Mouse (Mus musculus): Measurements from ENCODE around the gene Arrb1. TPM values are rescaled to one million over a fixed set of nuclear protein-coding genes. Genes with fewer than 3 reads are reported as not detected.
"Not testable (repeated sequence)": the region's sequence is repeated elsewhere in the genome, so short reads cannot be mapped to it uniquely, and the experiment has no call there.

Gene Arrb1
- polyA plus RNA-seq (2012; ENCODE audit: insufficient read depth, low replicate concordance): 11.2 and 43.4 TPM in 2 replicates

DNA sequence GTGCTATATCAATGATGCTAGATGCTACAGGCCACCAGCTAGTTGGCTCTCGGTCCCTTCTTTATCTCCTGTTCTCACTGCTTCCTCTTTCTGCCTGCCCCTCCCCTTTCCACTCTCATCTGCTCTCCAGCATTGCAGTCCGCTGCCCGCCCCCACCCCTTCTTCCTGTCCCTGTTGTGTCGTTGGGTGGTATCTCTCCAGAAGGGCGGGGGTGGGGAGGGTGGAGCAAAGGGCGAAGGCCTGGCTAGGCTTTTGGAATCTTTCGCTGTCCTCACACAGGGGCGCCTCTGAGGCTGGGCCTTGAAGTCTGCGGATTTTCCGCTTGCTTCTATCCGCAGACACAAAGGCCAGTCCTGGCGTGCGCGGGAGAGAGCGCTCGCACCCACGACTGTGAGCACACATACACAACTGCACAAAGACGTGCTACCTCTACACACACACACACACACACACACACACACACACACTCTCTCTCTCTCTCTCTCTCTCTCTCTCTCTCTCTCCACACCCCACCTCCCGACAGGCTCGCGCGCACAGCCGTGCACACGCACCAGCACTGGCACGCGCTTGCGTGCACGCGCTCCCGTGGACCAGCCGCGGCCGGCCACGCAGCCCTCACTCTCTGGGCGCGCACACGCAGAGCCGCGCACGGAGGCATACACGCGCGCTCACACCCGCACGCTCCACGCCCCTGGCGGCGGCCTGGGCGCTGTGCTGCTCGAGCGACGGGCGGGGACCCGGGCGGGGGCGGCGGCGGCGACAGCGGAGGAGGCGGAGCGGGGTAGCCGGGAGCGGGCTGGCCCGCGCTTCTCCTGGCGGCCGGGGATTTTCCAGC, at the start of gene Arrb1:
Gene Arrb1 (plus strand): TSS at position 566 of the 835 bp plus-strand sequence.
- Histone ChIP-seq H3K36me3 (replicated peaks; ENCODE audit: low read length) (peaks cover 39% of the 10 kb centered on the region), H3K4me3 (replicated peaks) (peak within 1 kb of the TSS; percentile 93), H3K9me3 (no peaks in the 10 kb centered on the region), H3K4me1 (peaks cover 94% of the 10 kb centered on the region), H3K27me3 (replicated peaks) (no peaks in the 10 kb centered on the region)
- TF ChIP-seq FLI1 (IDR thresholded peaks at IDR 0.05; ENCODE audit: low read length) (no peak), GATA1 (IDR thresholded peaks at IDR 0.05; ENCODE audit: borderline replicate concordance, low read length) (peak; percentile 65; the same call in 2 of the 3 replicates)

DNA sequence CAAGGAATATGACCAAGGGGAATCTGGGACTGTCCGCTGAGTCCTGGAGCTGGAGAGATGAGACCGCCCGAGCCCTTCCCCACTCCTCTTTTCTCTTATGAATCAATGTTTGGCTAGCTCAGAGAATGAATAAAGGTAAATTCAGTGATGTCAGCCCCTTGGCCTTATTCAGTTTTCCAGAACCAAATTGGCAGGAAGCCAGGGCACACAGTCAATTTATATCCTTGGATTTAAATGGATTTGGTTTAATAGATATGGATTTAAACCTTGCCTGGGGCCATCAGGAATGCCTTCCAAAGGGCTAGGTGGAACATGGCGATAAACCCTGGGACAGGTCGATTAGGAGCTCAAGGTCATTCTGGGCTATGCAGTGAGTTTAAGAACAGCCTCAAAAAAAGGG, 45.6 kb upstream of the Arrb1 start:
- Histone ChIP-seq H3K4me1 (no peaks in the 10 kb centered on the region; the same call in 1 of the 2 replicates), H3K27me3 (replicated peaks) (peaks cover 9% of the 10 kb centered on the region), H3K9me3 (no peaks in the 10 kb centered on the region), H3K36me3 (replicated peaks; ENCODE audit: low read length) (no peaks in the 10 kb centered on the region), H3K4me3 (replicated peaks) (no peak overlapping the region)
- TF ChIP-seq FLI1 (IDR thresholded peaks at IDR 0.05; ENCODE audit: low read length) (no peak), GATA1 (IDR thresholded peaks at IDR 0.05; ENCODE audit: borderline replicate concordance, low read length) (no peak)

DNA sequence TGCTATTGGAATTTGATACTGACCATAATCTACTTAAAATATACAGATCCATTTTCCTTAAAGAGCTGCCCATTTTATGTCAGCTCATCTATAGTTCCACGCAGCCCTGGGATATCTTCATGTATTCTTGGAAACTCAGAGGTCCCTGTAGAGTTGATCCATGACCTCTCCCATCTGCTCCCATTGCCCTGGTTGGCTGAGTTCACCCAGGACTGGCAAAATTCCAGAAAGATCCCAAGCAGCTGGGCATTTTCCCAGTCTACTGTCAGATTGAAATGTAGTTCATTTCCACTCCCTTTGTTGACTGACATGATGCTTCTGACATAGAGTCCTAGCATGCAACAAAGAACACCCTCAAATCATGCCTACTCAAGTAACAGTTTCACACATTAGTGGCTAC, 36.1 kb upstream of the Arrb1 start:
- Histone ChIP-seq H3K9me3 (no peaks in the 10 kb centered on the region), H3K36me3 (replicated peaks; ENCODE audit: low read length) (no peaks in the 10 kb centered on the region), H3K4me3 (replicated peaks) (no peak overlapping the region), H3K4me1 (peaks cover 13% of the 10 kb centered on the region), H3K27me3 (replicated peaks) (peaks cover 30% of the 10 kb centered on the region)
- TF ChIP-seq GATA1 (IDR thresholded peaks at IDR 0.05; ENCODE audit: borderline replicate concordance, low read length) (no peak), FLI1 (IDR thresholded peaks at IDR 0.05; ENCODE audit: low read length) (no peak)

DNA sequence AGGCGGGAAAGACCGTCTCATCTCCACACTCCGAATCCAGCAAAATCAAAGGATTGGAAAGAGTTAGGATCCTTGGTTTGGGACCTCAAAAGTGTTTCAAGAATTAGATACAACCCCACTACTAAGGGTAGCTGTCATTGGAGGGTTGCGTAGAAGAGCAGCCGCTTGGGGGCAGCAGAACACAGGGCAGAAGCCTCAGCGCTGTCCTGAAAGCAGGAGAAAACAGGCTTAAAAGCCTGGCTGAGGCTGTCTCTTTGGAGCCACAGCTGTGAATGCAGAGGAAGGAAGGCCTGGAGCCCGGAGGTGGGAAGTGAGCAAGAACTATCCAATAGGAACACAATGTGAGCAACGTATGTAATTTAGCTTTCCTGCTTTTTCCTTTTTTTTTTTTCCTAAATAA, 35.1 kb upstream of the Arrb1 start:
- Histone ChIP-seq H3K4me3 (replicated peaks) (no peak overlapping the region), H3K27me3 (replicated peaks) (peaks cover 27% of the 10 kb centered on the region), H3K36me3 (replicated peaks; ENCODE audit: low read length) (no peaks in the 10 kb centered on the region), H3K9me3 (no peaks in the 10 kb centered on the region), H3K4me1 (peaks cover 13% of the 10 kb centered on the region)
- TF ChIP-seq FLI1 (IDR thresholded peaks at IDR 0.05; ENCODE audit: low read length) (no peak), GATA1 (IDR thresholded peaks at IDR 0.05; ENCODE audit: borderline replicate concordance, low read length) (no peak)

DNA sequence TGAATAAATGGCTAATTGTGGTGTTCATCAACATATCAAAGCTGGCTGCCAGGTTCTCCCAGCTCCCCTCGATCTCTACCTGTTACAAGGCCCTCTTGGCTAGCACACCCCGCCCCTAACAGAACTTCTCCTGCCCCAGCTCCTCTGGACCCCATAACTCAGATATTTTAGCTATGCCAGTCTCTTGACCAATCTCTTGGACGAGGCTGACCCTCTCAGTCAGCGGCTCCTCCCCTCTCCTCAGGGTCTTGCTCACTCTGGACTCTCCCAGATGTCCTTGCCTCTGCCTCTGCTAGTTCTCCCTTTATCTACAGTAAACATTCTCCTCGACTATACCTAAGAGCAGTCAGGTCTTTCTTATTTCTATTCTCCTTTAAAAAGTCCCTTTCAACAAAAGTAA, 34.6 kb upstream of the Arrb1 start:
- Histone ChIP-seq H3K4me1 (peaks cover 17% of the 10 kb centered on the region), H3K4me3 (replicated peaks) (no peak overlapping the region), H3K27me3 (replicated peaks) (peaks cover 26% of the 10 kb centered on the region), H3K9me3 (no peaks in the 10 kb centered on the region), H3K36me3 (replicated peaks; ENCODE audit: low read length) (no peaks in the 10 kb centered on the region)
- TF ChIP-seq GATA1 (IDR thresholded peaks at IDR 0.05; ENCODE audit: borderline replicate concordance, low read length) (no peak), FLI1 (IDR thresholded peaks at IDR 0.05; ENCODE audit: low read length) (no peak)

DNA sequence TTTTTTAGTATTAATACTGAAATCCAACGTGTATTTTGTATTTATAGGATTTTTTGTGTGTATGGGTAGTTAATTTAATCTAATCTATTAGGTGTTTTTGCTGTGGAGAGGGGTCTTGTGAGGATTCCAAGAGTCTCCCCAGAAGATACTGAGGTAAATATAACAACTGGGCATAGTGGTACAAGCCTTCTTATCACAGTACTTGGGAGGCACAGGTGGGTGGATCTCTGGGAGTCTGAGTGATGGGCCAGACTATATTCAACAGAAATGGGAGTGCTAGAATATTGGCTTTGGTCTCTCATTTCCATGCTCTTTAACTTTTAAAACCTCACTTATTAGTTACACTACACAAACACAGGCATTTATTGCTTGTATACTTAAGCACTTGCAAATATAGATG, 34.1 kb upstream of the Arrb1 start:
- Histone ChIP-seq H3K27me3 (replicated peaks) (peaks cover 22% of the 10 kb centered on the region), H3K4me3 (replicated peaks) (no peak overlapping the region), H3K36me3 (replicated peaks; ENCODE audit: low read length) (no peaks in the 10 kb centered on the region), H3K4me1 (peaks cover 17% of the 10 kb centered on the region), H3K9me3 (no peaks in the 10 kb centered on the region)
- no peak for TF ChIP-seq FLI1 (IDR thresholded peaks at IDR 0.05; ENCODE audit: low read length)
- no peak for TF ChIP-seq GATA1 (IDR thresholded peaks at IDR 0.05; ENCODE audit: borderline replicate concordance, low read length)

DNA sequence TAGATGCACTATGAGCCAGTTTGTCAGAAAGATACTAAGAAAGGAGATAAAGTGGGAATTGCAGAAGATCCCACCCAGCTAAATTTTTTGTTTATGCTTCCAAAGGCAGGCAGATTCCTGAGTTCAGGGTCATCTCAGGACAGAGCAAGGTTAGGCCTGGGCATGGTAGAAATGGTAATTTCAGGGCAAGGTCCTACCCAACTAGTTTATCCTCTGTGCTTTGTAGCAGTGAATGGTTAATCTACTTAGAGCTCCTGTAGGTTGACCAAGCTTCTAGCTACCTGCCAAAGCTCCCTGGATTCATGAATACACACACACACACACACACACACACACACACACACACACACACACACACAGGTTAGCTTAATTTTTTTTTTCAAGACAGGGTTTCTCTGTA, 30.7 kb upstream of the Arrb1 start:
- H3K4me3 ChIP-seq (replicated peaks): no peak overlapping the region
- peaks cover under 1% of the 10 kb centered on the region for H3K27me3 ChIP-seq (replicated peaks)
- TF ChIP-seq GATA1 (IDR thresholded peaks at IDR 0.05; ENCODE audit: borderline replicate concordance, low read length) (no peak), FLI1 (IDR thresholded peaks at IDR 0.05; ENCODE audit: low read length) (no peak)
- H3K36me3 ChIP-seq (replicated peaks; ENCODE audit: low read length): no peaks in the 10 kb centered on the region
- peaks cover 8% of the 10 kb centered on the region; the same call in 1 of the 2 replicates for H3K9me3 ChIP-seq
- peaks cover 39% of the 10 kb centered on the region for H3K4me1 ChIP-seq

DNA sequence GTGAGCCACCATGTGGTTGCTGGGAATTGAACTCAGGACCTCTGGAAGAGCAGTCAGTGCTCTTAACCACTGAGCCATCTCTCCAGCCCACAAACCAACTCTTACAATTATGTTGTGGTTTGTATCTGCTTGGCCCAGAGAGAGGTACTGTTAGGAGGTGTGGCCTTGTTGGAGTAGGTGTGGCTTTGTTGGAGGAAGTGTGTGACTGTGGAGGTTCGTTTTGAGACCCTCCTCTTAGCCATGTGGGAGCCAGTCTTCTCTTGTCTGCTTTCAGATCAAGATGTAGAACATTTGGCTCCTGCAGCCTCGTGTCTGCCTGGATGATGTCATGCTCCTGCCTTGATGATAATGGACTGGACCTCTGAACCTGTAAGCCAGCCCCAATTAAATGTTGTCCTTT, 27.1 kb upstream of the Arrb1 start:
- not testable (repeated sequence) for H3K27me3 ChIP-seq (replicated peaks); H3K36me3 ChIP-seq (replicated peaks; ENCODE audit: low read length); H3K4me3 ChIP-seq (replicated peaks); H3K9me3 ChIP-seq
- peaks cover 45% of the 10 kb centered on the region for H3K4me1 ChIP-seq

DNA sequence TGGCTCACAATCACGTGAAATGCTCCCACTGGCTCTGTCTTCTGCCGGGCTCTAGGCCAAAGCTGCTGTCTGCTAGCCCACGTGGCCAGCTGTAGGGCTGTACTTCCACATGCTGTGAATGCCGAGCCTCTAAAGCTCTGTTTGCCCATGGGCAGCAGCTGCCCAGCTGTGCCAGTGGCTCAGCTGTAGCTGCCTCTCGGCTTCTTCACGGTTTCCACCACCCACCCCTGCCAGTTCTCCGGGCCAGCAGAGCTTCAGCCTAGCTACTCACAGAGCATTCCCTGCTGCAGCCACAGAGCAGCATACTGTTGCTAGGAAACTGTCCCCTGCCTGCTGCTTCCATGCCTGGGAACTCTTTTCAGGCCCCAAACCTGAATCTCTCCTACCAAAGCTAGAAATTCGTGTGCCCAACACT, 25.2 kb upstream of the Arrb1 start:
- H3K4me1 ChIP-seq: peaks cover 53% of the 10 kb centered on the region
- no peaks in the 10 kb centered on the region for H3K27me3 ChIP-seq (replicated peaks)
- H3K36me3 ChIP-seq (replicated peaks; ENCODE audit: low read length): no peaks in the 10 kb centered on the region
- TF ChIP-seq FLI1 (IDR thresholded peaks at IDR 0.05; ENCODE audit: low read length) (no peak), GATA1 (IDR thresholded peaks at IDR 0.05; ENCODE audit: borderline replicate concordance, low read length) (no peak)
- no peak overlapping the region for H3K4me3 ChIP-seq (replicated peaks)
- peaks cover 8% of the 10 kb centered on the region; the same call in 1 of the 2 replicates for H3K9me3 ChIP-seq

DNA sequence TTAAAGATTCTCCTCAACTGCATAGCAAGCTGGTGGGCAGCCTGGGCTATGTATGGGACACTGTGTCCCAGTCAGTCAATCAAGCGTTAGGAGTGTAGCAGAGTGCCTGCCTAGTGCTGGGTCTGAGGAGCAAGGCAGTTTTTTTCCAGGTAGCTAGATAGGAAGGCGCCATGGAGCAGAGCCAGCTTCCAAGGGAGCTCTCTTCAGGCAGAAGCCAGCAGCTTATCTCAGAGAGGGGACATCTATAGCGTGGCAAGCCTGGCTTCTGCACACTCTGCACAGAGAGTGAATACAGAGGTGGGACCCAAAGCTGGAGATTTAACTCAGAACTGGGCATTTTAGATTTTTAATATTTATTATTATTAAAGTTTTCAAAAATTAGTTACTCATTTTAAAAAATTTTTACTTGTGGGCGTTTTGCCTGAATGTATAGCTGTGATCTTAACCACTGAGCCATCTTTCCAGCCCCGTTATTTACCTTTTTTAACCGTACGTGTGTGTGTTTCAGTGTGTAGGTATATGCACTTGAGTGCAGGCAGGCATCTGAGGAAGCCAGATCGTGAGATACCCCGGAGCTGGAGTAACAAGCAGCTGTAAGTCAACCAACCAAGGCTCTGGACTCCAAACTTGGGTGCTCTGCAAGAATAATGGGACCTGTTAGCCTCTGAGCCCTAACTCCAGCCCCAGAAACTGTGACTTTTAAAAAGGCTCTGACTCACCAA, 19.0 kb upstream of the Arrb1 start:
- peaks cover 2% of the 10 kb centered on the region for H3K36me3 ChIP-seq (replicated peaks; ENCODE audit: low read length)
- peaks cover 46% of the 10 kb centered on the region for H3K4me1 ChIP-seq
- 0 out of 2 replicates have a peak, but pooled peaks cover 4% of the 10 kb centered on the region for H3K9me3 ChIP-seq
- H3K27me3 ChIP-seq (replicated peaks): no peaks in the 10 kb centered on the region
- no peak overlapping the region for H3K4me3 ChIP-seq (replicated peaks)
- no peak for TF ChIP-seq GATA1 (IDR thresholded peaks at IDR 0.05; ENCODE audit: borderline replicate concordance, low read length)
- no peak for TF ChIP-seq FLI1 (IDR thresholded peaks at IDR 0.05; ENCODE audit: low read length)
